Mouse (Mus musculus): ENCODE measurements around the gene Lsm4.

GRCm38 (mm10) chr8:70629574-70630531, 43.2 kb upstream of the Lsm4 start:
- peak; percentile 100 for TF ChIP-seq CTCF (IDR thresholded peaks at IDR 0.05; ENCODE audit: borderline replicate concordance, extremely low read depth, insufficient read depth, insufficient read length)
- TF ChIP-seq POLR2A (IDR thresholded peaks at IDR 0.05; ENCODE audit: borderline replicate concordance, extremely low read depth, insufficient read depth, insufficient read length, poor library complexity, severe bottlenecking), result 0 out of 2 replicates have a peak, but pooled peaks have one; percentile 6

Data from brain, embryonic 14.5 days (tissue).